Comparison of ENCODE assay signal across 9 mouse cellular contexts in the genomic region with DNA sequence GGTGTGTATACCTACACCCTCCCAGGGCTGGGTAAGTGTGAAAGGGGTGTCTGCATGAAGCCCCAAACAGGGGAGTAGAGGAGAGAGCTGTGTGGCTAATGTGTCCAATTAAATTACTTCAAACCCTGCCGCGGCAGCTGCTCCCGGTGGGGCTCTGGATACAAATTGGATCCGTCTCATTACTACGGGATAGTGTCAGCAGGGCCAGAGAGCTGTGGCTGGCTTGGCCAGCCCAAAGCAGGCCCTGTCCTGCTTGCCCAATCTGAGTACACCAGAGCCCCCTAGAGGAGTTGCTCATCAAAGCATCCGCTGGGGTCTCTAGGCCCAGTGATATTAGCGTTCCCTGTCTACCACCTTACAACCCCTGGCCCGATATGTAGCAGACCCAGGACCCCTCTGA. TPM values are rescaled to one million over a fixed set of nuclear protein-coding genes. Genes with fewer than 3 reads are reported as not detected.
A peak's percentile ranks its signal among the peaks of the same experiment; 100 is the strongest.
DNase-seq lines count a peak whose midpoint lies in the region; ATAC-seq and TF ChIP-seq lines count a peak whose summit lies in the region.
"Had no signal": no experiment of that assay in that cellular context is flagged by ENCODE, and none has a peak within 500 bp of the region (broad histone marks: within the 10 kb centered on the region; RNA-seq: fewer than 3 reads in every experiment).

No protein-coding gene starts in this region.

- H3K4me1 ChIP-seq in forebrain, postnatal 0 days (ENCODE audit: insufficient read depth) = peaks cover 10% of the 10 kb centered on the region
- H3K4me1 ChIP-seq in midbrain, postnatal 0 days (ENCODE audit: insufficient read depth, low read length) = peaks cover 26% of the 10 kb centered on the region
- H3K4me1 ChIP-seq: liver, embryonic 13.5 days had no signal

- H3K27me3 ChIP-seq in forebrain, postnatal 0 days (ENCODE audit: insufficient read depth, low read length) = no peaks in the 10 kb centered on the region
- H3K27me3 ChIP-seq in midbrain, postnatal 0 days (ENCODE audit: insufficient read depth, low read length) = no peaks in the 10 kb centered on the region

- peak overlapping the region; percentile 40; the same call in 1 of the 2 replicates for H3K27ac ChIP-seq in forebrain, postnatal 0 days (ENCODE audit: low read depth, low read length)
- 0 out of 2 replicates have a peak overlapping the region, but pooled peaks have one; percentile 14 for H3K27ac ChIP-seq in midbrain, postnatal 0 days (ENCODE audit: low read depth, low read length)
- H3K27ac ChIP-seq: liver, embryonic 13.5 days had no signal

- no peak overlapping the region for H3K4me2 ChIP-seq in forebrain, postnatal 0 days (ENCODE audit: low read depth)
- H3K4me2 ChIP-seq in midbrain, postnatal 0 days (ENCODE audit: low read depth, low read length, poor library complexity, severe bottlenecking) = peak overlapping the region; percentile 3; the same call in 1 of the 2 replicates
- H3K4me2 ChIP-seq: liver, embryonic 13.5 days had no signal

- no peak overlapping the region for H3K9ac ChIP-seq in forebrain, postnatal 0 days
- peak overlapping the region; percentile 36 for H3K9ac ChIP-seq in midbrain, postnatal 0 days (replicated peaks; ENCODE audit: low read length, poor library complexity, severe bottlenecking)
- H3K9ac ChIP-seq: liver, embryonic 13.5 days had no signal

- no peak overlapping the region for H3K4me3 ChIP-seq in forebrain, postnatal 0 days (ENCODE audit: low read depth, low read length)
- H3K4me3 ChIP-seq in midbrain, postnatal 0 days (ENCODE audit: low read depth, low read length) = no peak overlapping the region
- H3K4me3 ChIP-seq: liver, embryonic 13.5 days had no signal

- no peaks in the 10 kb centered on the region for H3K9me3 ChIP-seq in forebrain, postnatal 0 days (ENCODE audit: low read length)
- no peaks in the 10 kb centered on the region for H3K9me3 ChIP-seq in midbrain, postnatal 0 days (ENCODE audit: low read length)
- H3K9me3 ChIP-seq: liver, embryonic 13.5 days had no signal

- intact Hi-C loops in heart, postnatal 14 days (cut with DNase I) = no loop called here

- peak; percentile 9 to 15 for DNase-seq in kidney, postnatal 36 days
- no peak for DNase-seq in kidney, adult 8-10 months
- peak; percentile 66 for DNase-seq in cerebellum, adult 11-12 months
- DNase-seq in forebrain, postnatal 0 days = peak; percentile 48
- DNase-seq in midbrain, postnatal 0 days (ENCODE audit: low spot score) = peak; percentile 79
- DNase-seq in spleen, postnatal 10 days (ENCODE audit: low spot score in 2 of 2) = no peak
- DNase-seq in spleen, postnatal 4 days (ENCODE audit: low spot score in 2 of 2) = no peak
- DNase-seq in heart, postnatal 14 days = no peak
- DNase-seq: liver, embryonic 13.5 days had no signal

- no peaks in the 10 kb centered on the region for H3K36me3 ChIP-seq in forebrain, postnatal 0 days (ENCODE audit: insufficient read depth)
- no peaks in the 10 kb centered on the region; the same call in 1 of the 2 replicates for H3K36me3 ChIP-seq in midbrain, postnatal 0 days (ENCODE audit: insufficient read depth, low read length)
- H3K36me3 ChIP-seq: liver, embryonic 13.5 days had no signal

- TF ChIP-seq CTCF in forebrain, postnatal 0 days (IDR thresholded peaks at IDR 0.05; ENCODE audit: low read depth) = peak; percentile 54
- peak; percentile 60 for TF ChIP-seq CTCF in midbrain, postnatal 0 days (IDR thresholded peaks at IDR 0.05)

- peak; percentile 21; the same call in 1 of the 2 replicates for ATAC-seq in forebrain, postnatal 0 days
- ATAC-seq in midbrain, postnatal 0 days (ENCODE audit: low FRiP score) = peak; percentile 38; the same call in 1 of the 2 replicates

- WGBS in forebrain, postnatal 0 days = 12% methylated on average over 8 of the region's 8 CpGs
- 17% methylated on average over 8 of the region's 8 CpGs for WGBS in midbrain, postnatal 0 days

RNA-seq across cellular contexts. Expression of gene Syt7, which starts 6.3 kb away (rescaled TPM):
- total RNA-seq in forebrain, postnatal 0 days (2014; rRNA removed) = 91.6 and 110 TPM in 2 replicates
- polyA plus RNA-seq in forebrain, postnatal 0 days (2015; fragmentation: Nextera tagmentation; extraction: Ambion mirVana) = 14.9 and 19.2 TPM in 2 replicates
- 138 and 140 TPM in 2 replicates for total RNA-seq in midbrain, postnatal 0 days (2014; rRNA removed)
- polyA plus RNA-seq in midbrain, postnatal 0 days (2015; fragmentation: Nextera tagmentation; extraction: Ambion mirVana) = 14.7 and 19.0 TPM in 2 replicates
- total RNA-seq in heart, postnatal 14 days (2021) = 10 to 100 TPM; 35.0 to 39.4 TPM

Comparison
In these comparisons a context has a peak if more than half of its experiments do, and no peak if none do; other contexts are left out.
1. DNase-seq: peak in kidney, postnatal 36 days (2 of 2), cerebellum, adult 11-12 months (single experiment), forebrain, postnatal 0 days (single experiment) and midbrain, postnatal 0 days (single experiment); none in kidney, adult 8-10 months (0 of 2), spleen, postnatal 10 days (0 of 2), spleen, postnatal 4 days (0 of 2) and heart, postnatal 14 days (0 of 2).